Mouse (Mus musculus): ENCODE data around the gene Ash1l. TPM values are rescaled to one million over a fixed set of nuclear protein-coding genes. Genes with fewer than 3 reads are reported as not detected.
A peak's percentile ranks its signal among the peaks of the same experiment; 100 is the strongest.

Ash1l gene
- polyA plus RNA-seq, 1 experiment from 2014 or later = 24.6 TPM

GRCm38 (mm10) chr3:89094021-89094420 lies 143.6 kb downstream of the Ash1l start:
- Histone ChIP-seq H3K4me1 (replicated peaks; ENCODE audit: control insufficient read depth, insufficient read depth, low read length) (peaks cover 19% of the 10 kb centered on the region), H3K27ac (ENCODE audit: low read length) (no peak overlapping the region), H3K4me2 (ENCODE audit: low read length) (no peak overlapping the region), H3K9ac (replicated peaks; ENCODE audit: low read depth, low read length) (no peak overlapping the region), H3K9me3 (ENCODE audit: control insufficient read depth, low read length) (no peaks in the 10 kb centered on the region), H3K27me3 (replicated peaks; ENCODE audit: control insufficient read depth, insufficient read depth, low read length) (no peaks in the 10 kb centered on the region), H3K4me3 (replicated peaks; ENCODE audit: low read length) (no peak overlapping the region), H3K36me3 (ENCODE audit: control insufficient read depth, insufficient read depth) (peaks cover 14% of the 10 kb centered on the region)
- 86% methylated on average over 10 of the region's 10 CpGs for WGBS
- ATAC-seq = no peak

DNA sequence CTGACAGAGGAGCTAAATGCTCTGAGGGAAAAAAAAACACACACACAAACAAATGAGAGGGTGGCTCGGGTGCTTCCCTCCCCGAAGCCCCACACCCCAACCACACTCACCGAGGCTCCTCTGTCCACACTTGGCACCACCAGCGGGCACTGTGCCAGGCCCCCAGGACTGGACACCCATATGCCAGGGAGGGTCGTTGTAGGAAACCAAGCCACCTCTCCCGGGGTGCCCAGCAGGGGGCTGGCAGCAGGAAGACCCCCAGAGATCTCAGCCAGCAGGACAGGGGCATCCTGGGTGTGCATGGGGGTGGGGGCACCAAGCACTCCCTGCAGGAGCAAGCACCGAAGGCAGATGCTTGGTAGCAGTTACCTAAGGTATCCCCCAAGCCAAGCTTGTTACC lies 150.4 kb downstream of the Ash1l start, which contains the start of gene Gm43738:
TSS of gene Gm43738 (minus strand) at position 289 of the 400 bp plus-strand sequence.
- peak within 1 kb of the TSS; percentile 64 for H3K9ac ChIP-seq (replicated peaks; ENCODE audit: low read depth, low read length)
- H3K4me1 ChIP-seq (replicated peaks; ENCODE audit: control insufficient read depth, insufficient read depth, low read length) = peaks cover 22% of the 10 kb centered on the region
- no peaks in the 10 kb centered on the region for H3K9me3 ChIP-seq (ENCODE audit: control insufficient read depth, low read length)
- no peak for ATAC-seq
- H3K4me3 ChIP-seq (replicated peaks; ENCODE audit: low read length) = peak within 1 kb of the TSS; percentile 70
- peak within 1 kb of the TSS; percentile 56; the same call in 1 of the 2 replicates for H3K27ac ChIP-seq (ENCODE audit: low read length)
- peak within 1 kb of the TSS; percentile 85 for H3K4me2 ChIP-seq (ENCODE audit: low read length)
- no peaks in the 10 kb centered on the region for H3K27me3 ChIP-seq (replicated peaks; ENCODE audit: control insufficient read depth, insufficient read depth, low read length)
- peaks cover 11% of the 10 kb centered on the region for H3K36me3 ChIP-seq (ENCODE audit: control insufficient read depth, insufficient read depth)
- 15% methylated on average over 7 of the region's 7 CpGs for WGBS

- H3K27me3 ChIP-seq (replicated peaks; ENCODE audit: control insufficient read depth, insufficient read depth, low read length) = no peaks in the 10 kb centered on the region
- H3K36me3 ChIP-seq (ENCODE audit: control insufficient read depth, insufficient read depth) = peaks cover 8% of the 10 kb centered on the region
- H3K27ac ChIP-seq (ENCODE audit: low read length) = peak overlapping the region; percentile 56; the same call in 1 of the 2 replicates
- H3K4me3 ChIP-seq (replicated peaks; ENCODE audit: low read length) = peak overlapping the region; percentile 70
- 0% methylated on average over 19 of the region's 19 CpGs for WGBS
- H3K4me1 ChIP-seq (replicated peaks; ENCODE audit: control insufficient read depth, insufficient read depth, low read length) = peaks cover 22% of the 10 kb centered on the region
- peak overlapping the region; percentile 85 for H3K4me2 ChIP-seq (ENCODE audit: low read length)
- H3K9ac ChIP-seq (replicated peaks; ENCODE audit: low read depth, low read length) = peak overlapping the region; percentile 64
- no peaks in the 10 kb centered on the region for H3K9me3 ChIP-seq (ENCODE audit: control insufficient read depth, low read length)
- ATAC-seq = peak; percentile 19
Observed at GRCm38 (mm10) chr3:89101459-89101811, 151.0 kb downstream of the Ash1l start.

DNA sequence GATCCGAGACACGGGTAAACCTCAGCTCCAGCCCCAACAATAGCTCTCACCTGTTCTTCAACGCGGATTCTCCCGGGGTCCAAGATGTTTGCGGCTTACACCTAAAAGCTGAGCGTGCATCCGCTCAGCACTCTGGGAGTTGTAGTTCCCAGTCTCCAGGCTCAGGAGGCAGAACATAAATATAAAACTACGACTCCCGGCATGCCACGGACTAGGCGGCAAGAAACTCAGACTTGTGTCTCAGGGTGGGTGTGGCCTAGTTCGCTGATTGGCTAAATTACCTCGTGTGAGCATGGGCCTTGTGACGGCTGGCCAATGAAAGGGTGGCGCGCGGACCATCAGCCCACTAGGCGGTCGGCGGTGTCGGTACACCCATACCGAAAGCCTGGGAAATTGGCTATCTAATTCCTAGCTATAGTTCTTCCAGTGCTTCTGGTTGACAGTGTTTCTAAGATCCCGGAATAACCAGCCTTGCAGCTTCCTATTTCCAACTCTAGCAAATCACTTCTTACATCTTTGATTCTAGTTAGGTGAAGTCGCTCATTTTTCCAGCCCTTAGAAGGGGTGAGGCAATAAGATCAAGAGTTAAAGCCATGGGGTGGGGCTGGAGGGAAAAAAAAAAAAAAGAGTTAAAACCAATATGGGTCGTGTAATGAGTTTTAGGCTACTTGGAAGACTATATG lies 151.5 kb downstream of the Ash1l start, which contains the start of gene Fdps:
TSS of gene Fdps (minus strand) at position 148 of the 683 bp plus-strand sequence.
- peak; percentile 99 for ATAC-seq
- Histone ChIP-seq H3K9ac (replicated peaks; ENCODE audit: low read depth, low read length) (peak within 1 kb of the TSS; percentile 64), H3K27me3 (replicated peaks; ENCODE audit: control insufficient read depth, insufficient read depth, low read length) (no peaks in the 10 kb centered on the region), H3K4me3 (replicated peaks; ENCODE audit: low read length) (peak within 1 kb of the TSS; percentile 70), H3K27ac (ENCODE audit: low read length) (peak within 1 kb of the TSS; percentile 80), H3K4me2 (ENCODE audit: low read length) (peak within 1 kb of the TSS; percentile 85), H3K36me3 (ENCODE audit: control insufficient read depth, insufficient read depth) (peaks cover 6% of the 10 kb centered on the region; the same call in 1 of the 2 replicates), H3K9me3 (ENCODE audit: control insufficient read depth, low read length) (no peaks in the 10 kb centered on the region), H3K4me1 (replicated peaks; ENCODE audit: control insufficient read depth, insufficient read depth, low read length) (peaks cover 22% of the 10 kb centered on the region)
- 0% methylated on average over 26 of the region's 26 CpGs for WGBS

DNA sequence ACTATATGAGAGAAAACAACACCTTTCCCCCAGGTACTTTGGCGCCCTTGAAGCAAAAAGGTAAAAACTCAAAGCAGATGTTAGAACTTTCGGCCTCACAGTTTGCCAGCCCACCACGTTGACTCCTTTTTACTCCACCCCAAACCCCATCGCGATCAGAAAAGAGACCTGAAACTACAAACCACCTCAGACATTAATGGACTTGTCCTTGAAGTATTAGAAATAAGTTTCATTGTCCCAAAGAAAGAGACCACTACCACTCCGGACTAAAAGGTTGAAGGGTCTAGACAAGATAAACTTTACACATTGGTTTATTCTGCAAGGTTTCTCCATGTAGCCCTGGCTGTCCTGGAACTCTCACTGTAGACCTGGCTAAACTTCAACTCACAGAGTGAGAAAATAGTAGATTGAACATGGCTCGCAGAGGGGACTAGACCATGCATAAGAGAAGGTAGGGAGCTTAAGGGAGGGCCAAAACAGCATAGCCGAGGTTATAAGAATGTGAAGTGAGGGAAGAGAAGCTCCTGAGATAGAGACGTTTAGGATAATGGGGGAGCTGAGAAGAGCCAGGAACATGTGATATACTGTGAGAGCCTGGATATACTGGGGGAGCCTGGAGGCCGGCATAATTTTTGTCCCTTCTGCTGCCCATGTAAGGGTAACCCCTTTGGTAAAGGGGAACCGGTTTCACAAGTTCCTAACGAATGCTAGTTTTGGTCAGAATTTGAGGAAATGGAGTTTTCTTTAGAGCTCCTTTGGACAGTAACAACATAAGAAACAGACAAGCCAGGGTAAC lies 152.3 kb downstream of the Ash1l start:
- no peak for ATAC-seq
- Histone ChIP-seq H3K4me2 (ENCODE audit: low read length) (peak overlapping the region; percentile 53), H3K27me3 (replicated peaks; ENCODE audit: control insufficient read depth, insufficient read depth, low read length) (no peaks in the 10 kb centered on the region), H3K36me3 (ENCODE audit: control insufficient read depth, insufficient read depth) (peaks cover 4% of the 10 kb centered on the region; the same call in 1 of the 2 replicates), H3K27ac (ENCODE audit: low read length) (peak overlapping the region; percentile 80), H3K9ac (replicated peaks; ENCODE audit: low read depth, low read length) (no peak overlapping the region), H3K4me3 (replicated peaks; ENCODE audit: low read length) (peak overlapping the region; percentile 70), H3K9me3 (ENCODE audit: control insufficient read depth, low read length) (no peaks in the 10 kb centered on the region), H3K4me1 (replicated peaks; ENCODE audit: control insufficient read depth, insufficient read depth, low read length) (peaks cover 22% of the 10 kb centered on the region)
- 67% methylated on average over 12 of the region's 12 CpGs for WGBS

DNA sequence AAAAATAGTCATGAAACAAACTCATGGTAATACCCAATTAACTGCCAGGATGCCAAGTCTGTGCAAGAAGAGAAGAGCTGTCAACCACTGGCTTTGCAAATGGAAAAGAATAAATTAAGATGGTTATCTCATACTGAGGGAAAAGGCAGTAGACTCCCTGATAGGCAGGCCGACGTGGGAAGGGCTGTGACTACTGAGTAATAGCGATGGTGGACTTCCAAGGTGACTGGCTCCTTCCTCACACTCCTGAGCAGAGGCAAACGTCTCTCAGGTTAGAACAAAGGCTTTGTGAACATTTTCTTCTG lies 152.8 kb downstream of the Ash1l start:
- WGBS = 77% methylated on average over 4 of the region's 4 CpGs
- H3K4me1 ChIP-seq (replicated peaks; ENCODE audit: control insufficient read depth, insufficient read depth, low read length) = peaks cover 22% of the 10 kb centered on the region
- H3K9me3 ChIP-seq (ENCODE audit: control insufficient read depth, low read length) = no peaks in the 10 kb centered on the region
- no peak overlapping the region for H3K4me2 ChIP-seq (ENCODE audit: low read length)
- no peak for ATAC-seq
- no peaks in the 10 kb centered on the region for H3K27me3 ChIP-seq (replicated peaks; ENCODE audit: control insufficient read depth, insufficient read depth, low read length)
- H3K36me3 ChIP-seq (ENCODE audit: control insufficient read depth, insufficient read depth) = peaks cover 1% of the 10 kb centered on the region; the same call in 1 of the 2 replicates
- H3K27ac ChIP-seq (ENCODE audit: low read length) = no peak overlapping the region
- H3K9ac ChIP-seq (replicated peaks; ENCODE audit: low read depth, low read length) = no peak overlapping the region
- H3K4me3 ChIP-seq (replicated peaks; ENCODE audit: low read length) = no peak overlapping the region

GRCm38 (mm10) chr3:89106881-89107280 lies 156.5 kb downstream of the Ash1l start:
- H3K4me1 ChIP-seq (replicated peaks; ENCODE audit: control insufficient read depth, insufficient read depth, low read length) = 0 out of 2 replicates have a peak, but pooled peaks cover 3% of the 10 kb centered on the region
- H3K9ac ChIP-seq (replicated peaks; ENCODE audit: low read depth, low read length) = no peak overlapping the region
- H3K4me3 ChIP-seq (replicated peaks; ENCODE audit: low read length) = no peak overlapping the region
- H3K27ac ChIP-seq (ENCODE audit: low read length) = no peak overlapping the region
- no peaks in the 10 kb centered on the region for H3K36me3 ChIP-seq (ENCODE audit: control insufficient read depth, insufficient read depth)
- no peak for ATAC-seq
- no peak overlapping the region for H3K4me2 ChIP-seq (ENCODE audit: low read length)
- H3K9me3 ChIP-seq (ENCODE audit: control insufficient read depth, low read length) = no peaks in the 10 kb centered on the region
- H3K27me3 ChIP-seq (replicated peaks; ENCODE audit: control insufficient read depth, insufficient read depth, low read length) = no peaks in the 10 kb centered on the region

GRCm38 (mm10) chr3:89107545-89107944 lies 157.1 kb downstream of the Ash1l start:
- no peaks in the 10 kb centered on the region for H3K36me3 ChIP-seq (ENCODE audit: control insufficient read depth, insufficient read depth)
- no peaks in the 10 kb centered on the region for H3K9me3 ChIP-seq (ENCODE audit: control insufficient read depth, low read length)
- no peaks in the 10 kb centered on the region for H3K4me1 ChIP-seq (replicated peaks; ENCODE audit: control insufficient read depth, insufficient read depth, low read length)
- no peak overlapping the region for H3K4me3 ChIP-seq (replicated peaks; ENCODE audit: low read length)
- no peak overlapping the region for H3K9ac ChIP-seq (replicated peaks; ENCODE audit: low read depth, low read length)
- no peak for ATAC-seq
- no peak overlapping the region for H3K27ac ChIP-seq (ENCODE audit: low read length)
- no peaks in the 10 kb centered on the region for H3K27me3 ChIP-seq (replicated peaks; ENCODE audit: control insufficient read depth, insufficient read depth, low read length)
- 76% methylated on average over 3 of the region's 3 CpGs for WGBS
- no peak overlapping the region for H3K4me2 ChIP-seq (ENCODE audit: low read length)

GRCm38 (mm10) chr3:89108146-89108545 lies 157.7 kb downstream of the Ash1l start:
- H3K4me1 ChIP-seq (replicated peaks; ENCODE audit: control insufficient read depth, insufficient read depth, low read length) = no peaks in the 10 kb centered on the region
- H3K9ac ChIP-seq (replicated peaks; ENCODE audit: low read depth, low read length) = no peak overlapping the region
- WGBS = 73% methylated on average over 1 of the region's 1 CpGs
- no peaks in the 10 kb centered on the region for H3K36me3 ChIP-seq (ENCODE audit: control insufficient read depth, insufficient read depth)
- H3K27ac ChIP-seq (ENCODE audit: low read length) = no peak overlapping the region
- no peak overlapping the region for H3K4me3 ChIP-seq (replicated peaks; ENCODE audit: low read length)
- ATAC-seq = no peak
- H3K27me3 ChIP-seq (replicated peaks; ENCODE audit: control insufficient read depth, insufficient read depth, low read length) = no peaks in the 10 kb centered on the region
- H3K4me2 ChIP-seq (ENCODE audit: low read length) = no peak overlapping the region
- no peaks in the 10 kb centered on the region for H3K9me3 ChIP-seq (ENCODE audit: control insufficient read depth, low read length)

Data from forebrain, embryonic 16.5 days (tissue).